Mouse (Mus musculus): ENCODE results near the gene Slc6a8. TPM values are rescaled to one million over a fixed set of nuclear protein-coding genes. Genes with fewer than 3 reads are reported as not detected.

Gene Slc6a8
- polyA plus RNA-seq, 1 experiment, result 165 TPM

GRCm38 (mm10) chrX:73717667-73718066 lies 44.7 kb downstream of the Slc6a8 start:
- TF ChIP-seq POLR2A (IDR thresholded peaks at IDR 0.05; ENCODE audit: borderline replicate concordance, insufficient read depth, low read length) (no peak), CTCF (IDR thresholded peaks at IDR 0.05; ENCODE audit: borderline replicate concordance, insufficient read depth, low read depth, low read length) (no peak)
- Histone ChIP-seq H3K4me3 (replicated peaks; ENCODE audit: insufficient read depth, low read depth, low read length) (peak overlapping the region; percentile 61), H3K4me1 (ENCODE audit: control insufficient read depth, insufficient read depth, low read length) (peaks cover 4% of the 10 kb centered on the region; the same call in 1 of the 2 replicates), H3K27ac (ENCODE audit: insufficient read depth, low read length) (0 out of 2 replicates have a peak overlapping the region, but pooled peaks have one; percentile 86), H3K27me3 (ENCODE audit: control insufficient read depth, insufficient read depth, low read length) (no peaks in the 10 kb centered on the region)
- peak; percentile 27 to 29 for DNase-seq
- WGBS, result 33% methylated on average over 11 of the region's 11 CpGs

GRCm38 (mm10) chrX:73718271-73718670 lies 45.3 kb downstream of the Slc6a8 start:
- 24% methylated on average over 3 of the region's 3 CpGs for WGBS
- Histone ChIP-seq H3K27me3 (ENCODE audit: control insufficient read depth, insufficient read depth, low read length) (no peaks in the 10 kb centered on the region), H3K4me3 (replicated peaks; ENCODE audit: insufficient read depth, low read depth, low read length) (no peak overlapping the region), H3K4me1 (ENCODE audit: control insufficient read depth, insufficient read depth, low read length) (peaks cover 4% of the 10 kb centered on the region; the same call in 1 of the 2 replicates), H3K27ac (ENCODE audit: insufficient read depth, low read length) (no peak overlapping the region)
- no peak for TF ChIP-seq CTCF (IDR thresholded peaks at IDR 0.05; ENCODE audit: borderline replicate concordance, insufficient read depth, low read depth, low read length)
- no peak for TF ChIP-seq POLR2A (IDR thresholded peaks at IDR 0.05; ENCODE audit: borderline replicate concordance, insufficient read depth, low read length)
- peak; percentile 18 to 20 for DNase-seq

GRCm38 (mm10) chrX:73718686-73719362 lies 45.9 kb downstream of the Slc6a8 start:
- WGBS, result 37% methylated on average over 5 of the region's 5 CpGs
- Histone ChIP-seq H3K27ac (ENCODE audit: insufficient read depth, low read length) (no peak overlapping the region), H3K4me3 (replicated peaks; ENCODE audit: insufficient read depth, low read depth, low read length) (no peak overlapping the region), H3K27me3 (ENCODE audit: control insufficient read depth, insufficient read depth, low read length) (no peaks in the 10 kb centered on the region), H3K4me1 (ENCODE audit: control insufficient read depth, insufficient read depth, low read length) (peaks cover 4% of the 10 kb centered on the region; the same call in 1 of the 2 replicates)
- peak; percentile 32 to 46 for DNase-seq
- TF ChIP-seq POLR2A (IDR thresholded peaks at IDR 0.05; ENCODE audit: borderline replicate concordance, insufficient read depth, low read length) (no peak), CTCF (IDR thresholded peaks at IDR 0.05; ENCODE audit: borderline replicate concordance, insufficient read depth, low read depth, low read length) (no peak)

- no peak for DNase-seq
- 58% methylated on average over 1 of the region's 1 CpGs for WGBS
- TF ChIP-seq CTCF (IDR thresholded peaks at IDR 0.05; ENCODE audit: borderline replicate concordance, insufficient read depth, low read depth, low read length) (no peak), POLR2A (IDR thresholded peaks at IDR 0.05; ENCODE audit: borderline replicate concordance, insufficient read depth, low read length) (no peak)
- no peaks in the 10 kb centered on the region for H3K27me3 ChIP-seq (ENCODE audit: control insufficient read depth, insufficient read depth, low read length)
- H3K4me3 ChIP-seq (replicated peaks; ENCODE audit: insufficient read depth, low read depth, low read length), result no peak overlapping the region
- no peak overlapping the region for H3K27ac ChIP-seq (ENCODE audit: insufficient read depth, low read length)
- H3K4me1 ChIP-seq (ENCODE audit: control insufficient read depth, insufficient read depth, low read length), result no peaks in the 10 kb centered on the region
Measured at GRCm38 (mm10) chrX:73730908-73731307, 58.0 kb downstream of the Slc6a8 start.

Other genes with a start within 250 kb of the Slc6a8 start
- gene Trex2, start 237.8 kb upstream of the Slc6a8 start, polyA plus RNA-seq (2012; rRNA removed), result 0.14 TPM in 1 of 2 replicates, not detected in the other
- gene Haus7, start 214.1 kb upstream of the Slc6a8 start, polyA plus RNA-seq (2012; rRNA removed), result 18.6 and 18.7 TPM in 2 replicates
- 14.2 and 17.2 TPM in 2 replicates for gene Bgn, start 189.5 kb upstream of the Slc6a8 start, polyA plus RNA-seq (2012; rRNA removed)
- 113 and 144 TPM in 2 replicates for gene Atp2b3, start 170.1 kb upstream of the Slc6a8 start, polyA plus RNA-seq (2012; rRNA removed)
- gene Dusp9, start 33.7 kb upstream of the Slc6a8 start, polyA plus RNA-seq (2012; rRNA removed), result 0.43 and 0.52 TPM in 2 replicates
- 92.0 and 97.8 TPM in 2 replicates for gene Pnck, start 13.0 kb upstream of the Slc6a8 start, polyA plus RNA-seq (2012; rRNA removed)
- 115 and 127 TPM in 2 replicates for gene Bcap31, start 43.0 kb downstream of the Slc6a8 start, polyA plus RNA-seq (2012; rRNA removed)
- gene Abcd1, start 43.4 kb downstream of the Slc6a8 start, polyA plus RNA-seq (2012; rRNA removed), result 14.7 and 15.1 TPM in 2 replicates
- 27.7 and 32.5 TPM in 2 replicates for gene Plxnb3, start 83.9 kb downstream of the Slc6a8 start, polyA plus RNA-seq (2012; rRNA removed)
- gene Srpk3, start 101.3 kb downstream of the Slc6a8 start, polyA plus RNA-seq (2012; rRNA removed), result 14.2 and 17.3 TPM in 2 replicates
- 811 and 886 TPM in 2 replicates for gene Idh3g, start 113.7 kb downstream of the Slc6a8 start, polyA plus RNA-seq (2012; rRNA removed)
- 161 and 176 TPM in 2 replicates for gene Ssr4, start 113.9 kb downstream of the Slc6a8 start, polyA plus RNA-seq (2012; rRNA removed)
- 54.6 and 56.6 TPM in 2 replicates for gene Pdzd4, start 151.8 kb downstream of the Slc6a8 start, polyA plus RNA-seq (2012; rRNA removed)
- gene Avpr2, start 219.0 kb downstream of the Slc6a8 start, polyA plus RNA-seq (2012; rRNA removed), result 0.16 and 0.41 TPM in 2 replicates
- 97.0 and 98.1 TPM in 2 replicates for gene L1cam, start 223.0 kb downstream of the Slc6a8 start, polyA plus RNA-seq (2012; rRNA removed)
- gene Arhgap4, start 248.7 kb downstream of the Slc6a8 start, polyA plus RNA-seq (2012; rRNA removed), result 5.4 and 5.9 TPM in 2 replicates
- 92.3 and 96.2 TPM in 2 replicates for gene Naa10, start 248.8 kb downstream of the Slc6a8 start, polyA plus RNA-seq (2012; rRNA removed)